Mouse (Mus musculus) liver, embryonic 16.5 days (tissue): ENCODE data around the gene Arvcf. TPM values are rescaled to one million over a fixed set of nuclear protein-coding genes. Genes with fewer than 3 reads are reported as not detected.

Source experiments
- ATAC-seq: fragments of 200-750 bp; cut with Nextera tagmentation; 2 replicates; pipeline ENCODE4 v1.8.0; 2017; ENCODE audit warnings: low read depth, mild to moderate bottlenecking, moderate number of reproducible peaks, moderate library complexity
- H3K27ac ChIP-seq: fragments of 300-500 bp; sonication (generic); 2 replicates; pipeline ENCODE4 v1.5.1; 2014; ENCODE audit warnings: mild to moderate bottlenecking, low read length
- H3K27me3 ChIP-seq: fragments of 300-500 bp; sonication (generic); 2 replicates; pipeline ENCODE4 v1.6.1; 2014; ENCODE audit warnings: low read depth, low read length, mixed read lengths; ENCODE audit not compliant: control insufficient read depth, insufficient read depth
- H3K36me3 ChIP-seq: fragments of 300-500 bp; sonication (generic); 2 replicates; pipeline ENCODE4 v1.6.1; 2014; ENCODE audit warnings: mild to moderate bottlenecking; ENCODE audit not compliant: control insufficient read depth, insufficient read depth
- H3K4me1 ChIP-seq: fragments of 300-500 bp; sonication (generic); 2 replicates; pipeline ENCODE4 v1.6.1; 2014; ENCODE audit warnings: low read depth, low read length, mixed read lengths; ENCODE audit not compliant: control insufficient read depth
- H3K4me2 ChIP-seq: fragments of 300-500 bp; sonication (generic); 2 replicates; pipeline ENCODE4 v1.6.1; 2014; ENCODE audit warnings: low read depth, low read length, mixed read lengths
- H3K4me3 ChIP-seq: fragments of 300-500 bp; sonication (generic); 2 replicates; pipeline ENCODE4 v1.5.1; 2014; ENCODE audit warnings: low read depth, mild to moderate bottlenecking, low read length
- H3K9ac ChIP-seq: fragments of 300-500 bp; sonication (generic); 2 replicates; pipeline ENCODE4 v1.6.1; 2014; ENCODE audit warnings: low read depth, low read length
- H3K9me3 ChIP-seq: fragments of 300-500 bp; sonication (generic); replicated peaks from 2 replicates; pipeline ENCODE4 v1.6.1; 2016; ENCODE audit warnings: low read length; ENCODE audit not compliant: control insufficient read depth
- WGBS: fragments of 180-500 bp; shearing (Covaris S2); extraction: QIAGEN DNeasy Blood & Tissue Kit; methylation state at CpG from one replicate; pipeline ENCODE4 v1.1.7; 2014; ENCODE audit not compliant: insufficient replicate concordance; 5-methylcytosine and 5-hydroxymethylcytosine counted together
- polyA plus RNA-seq: library from polyadenylated mRNA; unstranded; fragments of >200 nt; fragmentation: Nextera tagmentation; extraction: Ambion mirVana; gene quantifications from 2 replicates; pipeline ENCODE4 v1.2.1, GENCODE M21; 2015

The Arvcf gene
- polyA plus RNA-seq, 1 experiment from 2014 or later = 8.6 TPM

GRCm38 (mm10) chr16:18383045-18383726 is 35.2 kb downstream of the Arvcf start:
- H3K4me1 ChIP-seq = peaks cover 18% of the 10 kb centered on the region
- peak; percentile 63 for ATAC-seq
- no peak overlapping the region for H3K9ac ChIP-seq
- no peaks in the 10 kb centered on the region for H3K9me3 ChIP-seq
- H3K27ac ChIP-seq = peak overlapping the region; percentile 27; the same call in 1 of the 2 replicates
- no peak overlapping the region for H3K4me3 ChIP-seq
- no peak overlapping the region for H3K4me2 ChIP-seq
- no peaks in the 10 kb centered on the region for H3K36me3 ChIP-seq
- H3K27me3 ChIP-seq = no peaks in the 10 kb centered on the region
- WGBS = 66% methylated on average over 9 of the region's 9 CpGs

GRCm38 (mm10) chr16:18383756-18384155 is 35.8 kb downstream of the Arvcf start:
- H3K27me3 ChIP-seq = no peaks in the 10 kb centered on the region
- ATAC-seq = no peak
- H3K4me1 ChIP-seq = peaks cover 23% of the 10 kb centered on the region
- no peak overlapping the region for H3K27ac ChIP-seq
- 61% methylated on average over 3 of the region's 3 CpGs for WGBS
- H3K4me3 ChIP-seq = no peak overlapping the region
- H3K4me2 ChIP-seq = no peak overlapping the region
- no peaks in the 10 kb centered on the region for H3K36me3 ChIP-seq
- H3K9ac ChIP-seq = no peak overlapping the region
- no peaks in the 10 kb centered on the region for H3K9me3 ChIP-seq

- 75% methylated on average over 7 of the region's 7 CpGs for WGBS
- no peak overlapping the region for H3K27ac ChIP-seq
- H3K4me1 ChIP-seq = peaks cover 28% of the 10 kb centered on the region
These were observed 36.2 kb downstream of the Arvcf start for GRCm38 (mm10) chr16:18384211-18384610.

GRCm38 (mm10) chr16:18384659-18385058 is 36.7 kb downstream of the Arvcf start:
- Histone ChIP-seq H3K9me3 (no peaks in the 10 kb centered on the region), H3K27me3 (no peaks in the 10 kb centered on the region), H3K4me3 (no peak overlapping the region), H3K9ac (no peak overlapping the region), H3K4me1 (peaks cover 30% of the 10 kb centered on the region), H3K27ac (no peak overlapping the region), H3K4me2 (no peak overlapping the region), H3K36me3 (no peaks in the 10 kb centered on the region)
- no peak for ATAC-seq
- 86% methylated on average over 8 of the region's 8 CpGs for WGBS

More at GRCm38 (mm10) chr16:18384211-18384610, 36.2 kb downstream of the Arvcf start:
- no peak for ATAC-seq
- H3K4me3 ChIP-seq = no peak overlapping the region
- H3K27me3 ChIP-seq = no peaks in the 10 kb centered on the region
- no peak overlapping the region for H3K4me2 ChIP-seq
- no peak overlapping the region for H3K9ac ChIP-seq
- H3K9me3 ChIP-seq = no peaks in the 10 kb centered on the region
- H3K36me3 ChIP-seq = no peaks in the 10 kb centered on the region

- Histone ChIP-seq H3K4me1 (peaks cover 30% of the 10 kb centered on the region), H3K9ac (no peak overlapping the region), H3K36me3 (no peaks in the 10 kb centered on the region), H3K9me3 (no peaks in the 10 kb centered on the region), H3K27ac (no peak overlapping the region), H3K27me3 (no peaks in the 10 kb centered on the region), H3K4me2 (no peak overlapping the region), H3K4me3 (no peak overlapping the region)
- WGBS = 82% methylated on average over 5 of the region's 5 CpGs
- ATAC-seq = no peak
These were observed 37.4 kb downstream of the Arvcf start for GRCm38 (mm10) chr16:18385411-18385810.

- no peak overlapping the region for H3K4me2 ChIP-seq
- H3K4me3 ChIP-seq = no peak overlapping the region
- no peak overlapping the region for H3K27ac ChIP-seq
- H3K36me3 ChIP-seq = no peaks in the 10 kb centered on the region
- 58% methylated on average over 7 of the region's 7 CpGs for WGBS
- ATAC-seq = no peak
- H3K9me3 ChIP-seq = no peaks in the 10 kb centered on the region
- H3K27me3 ChIP-seq = no peaks in the 10 kb centered on the region
- H3K4me1 ChIP-seq = peaks cover 36% of the 10 kb centered on the region
- H3K9ac ChIP-seq = no peak overlapping the region
These were observed 38.5 kb downstream of the Arvcf start for GRCm38 (mm10) chr16:18386451-18386850.

- WGBS = 43% methylated on average over 3 of the region's 3 CpGs
- Histone ChIP-seq H3K4me2 (no peak overlapping the region), H3K9me3 (no peaks in the 10 kb centered on the region), H3K4me1 (peaks cover 41% of the 10 kb centered on the region), H3K9ac (0 out of 2 replicates have a peak overlapping the region, but pooled peaks have one; percentile 23), H3K4me3 (no peak overlapping the region), H3K36me3 (no peaks in the 10 kb centered on the region), H3K27me3 (no peaks in the 10 kb centered on the region), H3K27ac (peak overlapping the region; percentile 43)
- no peak for ATAC-seq
These were observed 39.0 kb downstream of the Arvcf start for GRCm38 (mm10) chr16:18386972-18387371.

GRCm38 (mm10) chr16:18387704-18388582 is 40.0 kb downstream of the Arvcf start:
- WGBS = 25% methylated on average over 5 of the region's 7 CpGs
- H3K27ac ChIP-seq = peak overlapping the region; percentile 72
- H3K9me3 ChIP-seq = no peaks in the 10 kb centered on the region
- ATAC-seq = peak; percentile 68
- H3K9ac ChIP-seq = peak overlapping the region; percentile 26; the same call in 1 of the 2 replicates
- peak overlapping the region; percentile 50 for H3K4me2 ChIP-seq
- peaks cover 46% of the 10 kb centered on the region for H3K4me1 ChIP-seq
- no peaks in the 10 kb centered on the region for H3K36me3 ChIP-seq
- H3K27me3 ChIP-seq = no peaks in the 10 kb centered on the region
- H3K4me3 ChIP-seq = no peak overlapping the region
